Mouse (Mus musculus) embryo, embryonic 10.5 days (tissue): ENCODE results near the gene Smr2.
"Not testable (repeated sequence)": the region's sequence is repeated elsewhere in the genome, so short reads cannot be mapped to it uniquely, and the experiment has no call there.

ENCODE experiments used
- DNase-seq: peaks from one replicate; pipeline ENCODE4 v3.0.0-alpha.2; 2015; ENCODE audit warnings: low spot score

The Smr2 gene

GRCm38 (mm10) chr5:88086256-88086655 lies at the start of gene Smr2:
Gene Smr2, plus strand, starts transcription at chr5:88086556.
- not testable (repeated sequence) for DNase-seq

- DNase-seq, result no peak
Measured at GRCm38 (mm10) chr5:88111430-88111829, 25.1 kb downstream of the Smr2 start, which contains the start of gene Gm11116. Gene Gm11116, minus strand, starts transcription at chr5:88111530.

- no peak for DNase-seq
Measured at GRCm38 (mm10) chr5:88153999-88154398, 67.6 kb downstream of the Smr2 start, which contains the start of gene Gm11115. Gene Gm11115, minus strand, starts transcription at chr5:88154099.
